Mouse (Mus musculus): Measurements from ENCODE around the gene Slc38a3. TPM values are rescaled to one million over a fixed set of nuclear protein-coding genes. Genes with fewer than 3 reads are reported as not detected.

Slc38a3 gene
- polyA plus RNA-seq, 1 experiment from 2014 or later, result 0.51 TPM

- Histone ChIP-seq H3K27ac (ENCODE audit: low read length) (peak overlapping the region; percentile 86), H3K4me1 (ENCODE audit: insufficient read depth, low read depth, low read length) (peaks cover 55% of the 10 kb centered on the region), H3K9ac (replicated peaks; ENCODE audit: low read depth) (peak overlapping the region; percentile 20; the same call in 1 of the 2 replicates), H3K27me3 (replicated peaks; ENCODE audit: insufficient read depth, low read length) (no peaks in the 10 kb centered on the region), H3K9me3 (ENCODE audit: low read length) (no peaks in the 10 kb centered on the region), H3K4me2 (replicated peaks; ENCODE audit: low read depth, low read length) (peak overlapping the region; percentile 27), H3K36me3 (ENCODE audit: insufficient read depth, low read length) (0 out of 2 replicates have a peak, but pooled peaks cover 4% of the 10 kb centered on the region), H3K4me3 (ENCODE audit: low read depth, low read length) (no peak overlapping the region)
- no peak for TF ChIP-seq EP300 (IDR thresholded peaks at IDR 0.05)
- TF ChIP-seq CTCF (IDR thresholded peaks at IDR 0.05), result no peak
- DNase-seq (ENCODE audit: low spot score) (no peak), ATAC-seq (no peak)
- WGBS, result 17% methylated on average over 14 of the region's 14 CpGs
Observed at GRCm38 (mm10) chr9:107629901-107630425, 39.4 kb downstream of the Slc38a3 start.

GRCm38 (mm10) chr9:107629411-107629730 is 40.0 kb downstream of the Slc38a3 start:
- no peak for TF ChIP-seq EP300 (IDR thresholded peaks at IDR 0.05)
- TF ChIP-seq CTCF (IDR thresholded peaks at IDR 0.05), result no peak
- Histone ChIP-seq H3K4me2 (replicated peaks; ENCODE audit: low read depth, low read length) (peak overlapping the region; percentile 27), H3K36me3 (ENCODE audit: insufficient read depth, low read length) (0 out of 2 replicates have a peak, but pooled peaks cover 4% of the 10 kb centered on the region), H3K27ac (ENCODE audit: low read length) (peak overlapping the region; percentile 86), H3K9me3 (ENCODE audit: low read length) (no peaks in the 10 kb centered on the region), H3K4me1 (ENCODE audit: insufficient read depth, low read depth, low read length) (peaks cover 55% of the 10 kb centered on the region), H3K27me3 (replicated peaks; ENCODE audit: insufficient read depth, low read length) (no peaks in the 10 kb centered on the region), H3K9ac (replicated peaks; ENCODE audit: low read depth) (peak overlapping the region; percentile 1; the same call in 1 of the 2 replicates), H3K4me3 (ENCODE audit: low read depth, low read length) (no peak overlapping the region)
- ATAC-seq (no peak), DNase-seq (ENCODE audit: low spot score) (no peak)
- WGBS, result 37% methylated on average over 4 of the region's 4 CpGs

- peak overlapping the region; percentile 30 for H3K4me2 ChIP-seq (replicated peaks; ENCODE audit: low read depth, low read length)
- 0 out of 2 replicates have a peak, but pooled peaks cover 4% of the 10 kb centered on the region for H3K36me3 ChIP-seq (ENCODE audit: insufficient read depth, low read length)
- peak overlapping the region; percentile 86 for H3K27ac ChIP-seq (ENCODE audit: low read length)
- no peaks in the 10 kb centered on the region for H3K9me3 ChIP-seq (ENCODE audit: low read length)
- H3K9ac ChIP-seq (replicated peaks; ENCODE audit: low read depth), result peak overlapping the region; percentile 1
- DNase-seq (ENCODE audit: low spot score), result peak; percentile 77
- 41% methylated on average over 14 of the region's 15 CpGs for WGBS
- H3K4me3 ChIP-seq (ENCODE audit: low read depth, low read length), result no peak overlapping the region; the same call in 1 of the 2 replicates
- peaks cover 55% of the 10 kb centered on the region for H3K4me1 ChIP-seq (ENCODE audit: insufficient read depth, low read depth, low read length)
- no peaks in the 10 kb centered on the region for H3K27me3 ChIP-seq (replicated peaks; ENCODE audit: insufficient read depth, low read length)
- peak; percentile 31 for ATAC-seq
- TF ChIP-seq EP300 (IDR thresholded peaks at IDR 0.05), result no peak
- TF ChIP-seq CTCF (IDR thresholded peaks at IDR 0.05), result no peak
Observed at GRCm38 (mm10) chr9:107628721-107629410, 40.5 kb downstream of the Slc38a3 start.

- H3K4me2 ChIP-seq (replicated peaks; ENCODE audit: low read depth, low read length), result peak overlapping the region; percentile 41; the same call in 1 of the 2 replicates
- H3K27me3 ChIP-seq (replicated peaks; ENCODE audit: insufficient read depth, low read length), result no peaks in the 10 kb centered on the region
- H3K4me3 ChIP-seq (ENCODE audit: low read depth, low read length), result no peak overlapping the region
- H3K4me1 ChIP-seq (ENCODE audit: insufficient read depth, low read depth, low read length), result peaks cover 52% of the 10 kb centered on the region
- DNase-seq (ENCODE audit: low spot score), result no peak
- peak overlapping the region; percentile 86 for H3K27ac ChIP-seq (ENCODE audit: low read length)
- WGBS, result 37% methylated on average over 20 of the region's 20 CpGs
- TF ChIP-seq EP300 (IDR thresholded peaks at IDR 0.05) (no peak), CTCF (IDR thresholded peaks at IDR 0.05) (no peak)
- no peaks in the 10 kb centered on the region for H3K9me3 ChIP-seq (ENCODE audit: low read length)
- H3K36me3 ChIP-seq (ENCODE audit: insufficient read depth, low read length), result 0 out of 2 replicates have a peak, but pooled peaks cover 4% of the 10 kb centered on the region
- H3K9ac ChIP-seq (replicated peaks; ENCODE audit: low read depth), result peak overlapping the region; percentile 23; the same call in 1 of the 2 replicates
- no peak for ATAC-seq
Observed at GRCm38 (mm10) chr9:107627387-107628255, 41.7 kb downstream of the Slc38a3 start.

- ATAC-seq (peak; percentile 74), DNase-seq (ENCODE audit: low spot score) (peak; percentile 90)
- no peak for TF ChIP-seq EP300 (IDR thresholded peaks at IDR 0.05)
- TF ChIP-seq CTCF (IDR thresholded peaks at IDR 0.05), result peak; percentile 97
- 0% methylated on average over 2 of the region's 2 CpGs for WGBS
- H3K27me3 ChIP-seq (replicated peaks; ENCODE audit: insufficient read depth, low read length), result no peaks in the 10 kb centered on the region
- peaks cover 11% of the 10 kb centered on the region; the same call in 1 of the 2 replicates for H3K36me3 ChIP-seq (ENCODE audit: insufficient read depth, low read length)
- no peaks in the 10 kb centered on the region for H3K9me3 ChIP-seq (ENCODE audit: low read length)
- peak overlapping the region; percentile 23; the same call in 1 of the 2 replicates for H3K9ac ChIP-seq (replicated peaks; ENCODE audit: low read depth)
- peak overlapping the region; percentile 86 for H3K27ac ChIP-seq (ENCODE audit: low read length)
- peaks cover 45% of the 10 kb centered on the region for H3K4me1 ChIP-seq (ENCODE audit: insufficient read depth, low read depth, low read length)
- H3K4me2 ChIP-seq (replicated peaks; ENCODE audit: low read depth, low read length), result peak overlapping the region; percentile 41
- H3K4me3 ChIP-seq (ENCODE audit: low read depth, low read length), result no peak overlapping the region
Observed at GRCm38 (mm10) chr9:107626844-107627277, 42.5 kb downstream of the Slc38a3 start.
